Mouse (Mus musculus) ovary, adult 10 weeks (tissue): Measurements from ENCODE around the gene Grk5. TPM values are rescaled to one million over a fixed set of nuclear protein-coding genes. Genes with fewer than 3 reads are reported as not detected.

Source experiments
- polyA plus RNA-seq: library from polyadenylated mRNA; stranded (reverse); fragments of 350-450 nt; fragmentation: Illumina TruSeq; extraction: RNeasy Lipid Tissue Mini Kit (QIAGEN cat#74804); gene quantifications from one replicate; pipeline ENCODE4 v1.2.3, GENCODE M21; 2014

The Grk5 gene
- 18.6 TPM for polyA plus RNA-seq

DNA sequence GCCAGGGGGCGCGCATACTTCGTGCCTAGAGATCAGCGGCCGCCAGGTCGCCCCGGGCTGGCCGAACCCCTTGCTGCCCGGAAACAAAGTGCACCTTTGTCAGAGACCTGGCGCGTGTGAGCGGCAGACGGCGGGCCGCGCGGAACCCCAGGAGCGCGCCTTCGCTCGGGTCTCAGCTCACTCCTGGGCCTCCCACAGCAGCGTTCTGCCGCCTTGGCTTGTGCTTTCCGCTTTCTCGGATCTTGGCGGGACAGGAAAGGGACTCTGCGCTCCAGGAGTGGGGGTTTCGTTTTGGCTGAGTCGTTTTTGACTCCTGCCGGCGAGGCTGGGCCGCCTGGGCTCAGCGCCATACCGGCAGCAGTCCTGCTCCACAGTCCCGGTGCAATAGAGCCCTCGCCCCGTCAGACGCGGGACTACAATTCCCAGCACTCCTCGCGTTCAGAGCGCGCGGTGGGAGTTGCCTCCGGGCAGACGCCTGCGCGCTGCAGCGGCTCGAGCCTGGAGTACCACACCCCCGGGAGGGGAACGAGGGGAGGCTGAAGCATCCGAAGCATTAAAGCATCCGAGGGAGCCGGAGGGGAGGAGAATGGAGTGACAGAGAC, at the start of gene Grk5:
Gene Grk5, plus strand, starts transcription at position 36 of the 602 bp plus-strand sequence.

GRCm38 (mm10) chr19:60860868-60861700, 28.5 kb upstream of the Grk5 start, which contains the start of gene Sfxn4:
Gene Sfxn4, minus strand, starts transcription at chr19:60861479.

GRCm38 (mm10) chr19:60874064-60874694, 15.4 kb upstream of the Grk5 start, which contains the start of gene Prdx3:
Gene Prdx3, minus strand, starts transcription at chr19:60874556.

GRCm38 (mm10) chr19:61140342-61141206, 251.0 kb downstream of the Grk5 start, which contains the start of gene Zfp950:
Gene Zfp950, minus strand, starts transcription at chr19:61140840.

Other genes with a start within 250 kb of the Grk5 start
- 7.2 TPM for gene Nanos1, start 133.8 kb upstream of the Grk5 start, polyA plus RNA-seq
- 332 TPM for gene Eif3a, start 99.1 kb upstream of the Grk5 start, polyA plus RNA-seq
- 84.0 TPM for gene Fam45a, start 78.2 kb upstream of the Grk5 start, polyA plus RNA-seq
- 9.6 TPM for gene Sfxn4, start 28.3 kb upstream of the Grk5 start, polyA plus RNA-seq
- gene Prdx3, start 15.2 kb upstream of the Grk5 start, polyA plus RNA-seq = 210 TPM